Mouse (Mus musculus) kidney, adult 2 months (tissue): ENCODE results near the gene Khdrbs1.

ENCODE experiments used
- CTCF ChIP-seq: fragments of 200-500 bp; conservative IDR thresholded peaks from 2 replicates; pipeline ENCODE4 v1.5.1; 2011; ENCODE audit warnings: low read depth, mild to moderate bottlenecking, control low read depth, low read length, moderate library complexity, mixed read lengths; ENCODE audit not compliant: insufficient read depth, insufficient read length
- POLR2A ChIP-seq: fragments of 200-500 bp; IDR thresholded peaks from one replicate; pipeline ENCODE4 v1.6.1; 2011; ENCODE audit warnings: low read depth, low read length, control low read depth

DNA sequence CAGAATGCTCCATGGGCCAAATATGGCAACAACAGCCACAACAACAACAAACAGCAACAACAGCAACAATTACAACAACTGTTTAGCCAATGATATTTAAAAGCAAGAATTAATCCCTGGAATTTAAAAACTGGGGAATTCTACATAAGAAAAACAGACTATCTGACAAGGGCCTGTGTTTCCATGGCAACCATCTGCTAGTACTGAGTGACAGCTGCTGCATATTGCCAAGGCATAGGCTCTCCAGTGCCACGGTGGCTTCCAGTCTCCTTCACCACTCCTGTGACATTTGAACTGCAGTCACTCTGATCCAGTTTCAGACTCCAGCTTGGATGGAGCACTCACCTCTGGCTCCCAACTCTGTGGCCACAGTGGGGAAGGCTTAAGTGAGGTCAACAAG is 49.3 kb upstream of the Khdrbs1 start:
- TF ChIP-seq POLR2A (no peak), CTCF (no peak)
